Mouse (Mus musculus): ENCODE measurements around the gene Shh.

- TF ChIP-seq CTCF (IDR thresholded peaks at IDR 0.05; ENCODE audit: extremely low read depth, insufficient read depth, low read length) (no peak), POLR2A (IDR thresholded peaks at IDR 0.05; ENCODE audit: extremely low read depth, insufficient read depth, low read length) (no peak)
Measured at GRCm38 (mm10) chr5:28425926-28426325, 41.1 kb downstream of the Shh start.
